Mouse (Mus musculus) MEL (cell line): ENCODE data around the gene Wdr37. TPM values are rescaled to one million over a fixed set of nuclear protein-coding genes. Genes with fewer than 3 reads are reported as not detected.

Experiments
- DNase-seq: peaks from one replicate; pipeline ENCODE4 v3.0.0; 2011; ENCODE audit warnings: low read depth, low spot score
- H3K27ac ChIP-seq: 2 replicates; pipeline ENCODE4 v1.5.1; 2012; ENCODE audit warnings: low read depth, mild to moderate bottlenecking, control low read depth, low read length, moderate library complexity; ENCODE audit not compliant: control insufficient read depth
- H3K27me3 ChIP-seq, 2 experiments: fragments of 150-350 bp in 1 of 2; sonication (generic) in 1 of 2; 2 replicates each; pipeline ENCODE4 v1.6.1; 2012; ENCODE audit warnings: low read length in 2 of 2, mild to moderate bottlenecking in 2 of 2, improper control_type of control experiment in 1 of 2, moderate library complexity in 1 of 2; ENCODE audit not compliant: insufficient read depth in 2 of 2, control insufficient read depth in 1 of 2
- H3K36me3 ChIP-seq, 2 experiments: 2 replicates each; pipeline ENCODE4 v1.6.1; 2012 to 2014; ENCODE audit warnings: low read length in 2 of 2, improper control_type of control experiment in 1 of 2, inconsistent platforms in 1 of 2, mild to moderate bottlenecking in 1 of 2; ENCODE audit not compliant: insufficient read depth in 2 of 2, control insufficient read depth in 1 of 2
- H3K4me1 ChIP-seq, 2 experiments: fragments of 150-350 bp in 1 of 2; sonication (generic) in 1 of 2; 2 replicates each; pipeline ENCODE4 v1.6.1; 2012; ENCODE audit warnings: low read length in 2 of 2, improper control_type of control experiment in 1 of 2, mild to moderate bottlenecking in 1 of 2; ENCODE audit not compliant: insufficient read depth in 2 of 2, control insufficient read depth in 1 of 2
- H3K4me3 ChIP-seq, 2 experiments: fragments of 150-350 bp in 1 of 2; sonication (generic) in 1 of 2; 2 replicates each; pipeline ENCODE4 v1.5.1; 2012; ENCODE audit warnings: low read depth in 2 of 2, low read length in 2 of 2, mild to moderate bottlenecking in 2 of 2, moderate library complexity in 2 of 2, control low read depth in 1 of 2, improper control_type of control experiment in 1 of 2; ENCODE audit not compliant: control insufficient read depth in 1 of 2, insufficient read depth in 1 of 2
- H3K79me2 ChIP-seq: 2 replicates; pipeline ENCODE4 v1.6.1; 2012; ENCODE audit warnings: mild to moderate bottlenecking, low read length, moderate library complexity; ENCODE audit not compliant: control insufficient read depth, poor library complexity, insufficient read depth
- H3K9ac ChIP-seq: 2 replicates; pipeline ENCODE4 v1.6.1; 2012; ENCODE audit warnings: low read depth, mild to moderate bottlenecking, control low read depth, low read length, moderate library complexity; ENCODE audit not compliant: control insufficient read depth, poor library complexity, severe bottlenecking
- H3K9me3 ChIP-seq: fragments of 150-350 bp; sonication (generic); replicated peaks from 2 replicates; pipeline ENCODE4 v1.6.1; 2012; ENCODE audit warnings: mild to moderate bottlenecking, low read length, improper control_type of control experiment, moderate library complexity; ENCODE audit not compliant: insufficient read depth
- BHLHE40 ChIP-seq: IDR thresholded peaks from 2 replicates; pipeline ENCODE4 v1.6.1; 2012; ENCODE audit warnings: low read depth, mild to moderate bottlenecking, inconsistent platforms, low read length, improper control_type of control experiment, borderline replicate concordance
- CHD1 ChIP-seq: IDR thresholded peaks from 2 replicates; pipeline ENCODE4 v1.6.1; 2012; ENCODE audit warnings: low read depth, mild to moderate bottlenecking, inconsistent platforms, low read length, improper control_type of control experiment
- CTCF ChIP-seq, 3 experiments: IDR thresholded peaks in 2 of 3; conservative IDR thresholded peaks in 1 of 3; 2 replicates each; pipeline ENCODE4 v1.5.1; 2011 to 2012; ENCODE audit warnings: low read length in 3 of 3, low read depth in 2 of 3, mild to moderate bottlenecking in 2 of 3, improper control_type of control experiment in 1 of 3, inconsistent platforms in 1 of 3, mixed read lengths in 1 of 3, moderate library complexity in 1 of 3; ENCODE audit not compliant: control insufficient read depth in 1 of 3, insufficient read depth in 1 of 3, poor library complexity in 1 of 3, severe bottlenecking in 1 of 3
- ELF1 ChIP-seq: IDR thresholded peaks from 2 replicates; pipeline ENCODE4 v1.6.1; 2014; ENCODE audit warnings: low read depth, mild to moderate bottlenecking, inconsistent platforms, low read length, improper control_type of control experiment, moderate library complexity
- EP300 ChIP-seq, 2 experiments: IDR thresholded peaks; 2 replicates each; pipeline ENCODE4 v1.6.1; 2011; ENCODE audit warnings: improper control_type of control experiment in 2 of 2, low read length in 2 of 2, low read depth in 1 of 2, mild to moderate bottlenecking in 1 of 2
- HCFC1 ChIP-seq: IDR thresholded peaks from 2 replicates; pipeline ENCODE4 v1.6.1; 2012; ENCODE audit warnings: low read depth, mild to moderate bottlenecking, inconsistent platforms, low read length, improper control_type of control experiment, moderate library complexity
- KAT2A ChIP-seq: conservative IDR thresholded peaks from 2 replicates; pipeline ENCODE4 v1.6.1; 2012; ENCODE audit warnings: low read depth, low read length, improper control_type of control experiment, inconsistent platforms
- MAFK ChIP-seq: IDR thresholded peaks from 2 replicates; pipeline ENCODE4 v1.6.1; 2011; ENCODE audit warnings: low read depth, mild to moderate bottlenecking, low read length, improper control_type of control experiment, borderline replicate concordance
- MAX ChIP-seq: IDR thresholded peaks from 2 replicates; pipeline ENCODE4 v1.6.1; 2011; ENCODE audit warnings: low read length, improper control_type of control experiment
- MAZ ChIP-seq: IDR thresholded peaks from 2 replicates; pipeline ENCODE4 v1.6.1; 2012; ENCODE audit warnings: low read depth, mild to moderate bottlenecking, inconsistent platforms, low read length, improper control_type of control experiment
- MXI1 ChIP-seq: IDR thresholded peaks from 2 replicates; pipeline ENCODE4 v1.6.1; 2011; ENCODE audit warnings: mild to moderate bottlenecking, low read depth, low read length, improper control_type of control experiment
- MYB ChIP-seq: IDR thresholded peaks from 2 replicates; pipeline ENCODE4 v1.6.1; 2011; ENCODE audit warnings: mild to moderate bottlenecking, low read depth, low read length, improper control_type of control experiment
- MYC ChIP-seq: IDR thresholded peaks from 2 replicates; pipeline ENCODE4 v1.6.1; 2011; ENCODE audit warnings: low read depth, mild to moderate bottlenecking, low read length, improper control_type of control experiment, moderate library complexity
- NELFE ChIP-seq: IDR thresholded peaks from 2 replicates; pipeline ENCODE4 v1.6.1; 2011; ENCODE audit warnings: low read depth, low read length, improper control_type of control experiment
- NRF1 ChIP-seq: IDR thresholded peaks from 2 replicates; pipeline ENCODE4 v1.6.1; 2014; ENCODE audit warnings: low read depth, mild to moderate bottlenecking, inconsistent platforms, low read length, improper control_type of control experiment, moderate library complexity; ENCODE audit not compliant: poor library complexity, insufficient read depth, severe bottlenecking
- POLR2A ChIP-seq, 2 experiments: IDR thresholded peaks; 2 replicates each; pipeline ENCODE4 v1.6.1; 2011 to 2012; ENCODE audit warnings: low read length in 2 of 2, mild to moderate bottlenecking in 2 of 2, control low read depth in 1 of 2, improper control_type of control experiment in 1 of 2, low read depth in 1 of 2, moderate library complexity in 1 of 2; ENCODE audit not compliant: control insufficient read depth in 1 of 2, insufficient read depth in 1 of 2, poor library complexity in 1 of 2
- RAD21 ChIP-seq: IDR thresholded peaks from 2 replicates; pipeline ENCODE4 v1.6.1; 2011; ENCODE audit warnings: mild to moderate bottlenecking, low read depth, low read length, improper control_type of control experiment
- RCOR1 ChIP-seq: IDR thresholded peaks from 2 replicates; pipeline ENCODE4 v1.6.1; 2012; ENCODE audit warnings: low read depth, mild to moderate bottlenecking, inconsistent platforms, low read length, improper control_type of control experiment
- SIN3A ChIP-seq: IDR thresholded peaks from 2 replicates; pipeline ENCODE4 v1.6.1; 2012; ENCODE audit warnings: low read length, improper control_type of control experiment, inconsistent platforms
- SMC3 ChIP-seq: IDR thresholded peaks from 2 replicates; pipeline ENCODE4 v1.6.1; 2011; ENCODE audit warnings: low read depth, low read length, improper control_type of control experiment
- TAL1 ChIP-seq: IDR thresholded peaks from 2 replicates; pipeline ENCODE4 v1.6.1; 2012; ENCODE audit warnings: mild to moderate bottlenecking, inconsistent platforms, low read length, moderate library complexity, mixed read lengths
- TBP ChIP-seq: IDR thresholded peaks from 2 replicates; pipeline ENCODE4 v1.8.0; 2011; ENCODE audit warnings: low read depth, low read length, improper control_type of control experiment
- TCF12 ChIP-seq: IDR thresholded peaks from 2 replicates; pipeline ENCODE4 v1.6.1; 2014; ENCODE audit warnings: low read depth, mild to moderate bottlenecking, inconsistent platforms, low read length, improper control_type of control experiment, moderate library complexity
- ZKSCAN1 ChIP-seq: IDR thresholded peaks from 2 replicates; pipeline ENCODE4 v1.6.1; 2012; ENCODE audit warnings: low read depth, mild to moderate bottlenecking, inconsistent platforms, low read length, improper control_type of control experiment, moderate library complexity
- ZMIZ1 ChIP-seq: IDR thresholded peaks from 2 replicates; pipeline ENCODE4 v1.6.1; 2012; ENCODE audit warnings: low read depth, mild to moderate bottlenecking, inconsistent platforms, low read length, improper control_type of control experiment, moderate library complexity
- ZNF384 ChIP-seq: IDR thresholded peaks from 2 replicates; pipeline ENCODE4 v1.6.1; 2012; ENCODE audit warnings: low read depth, mild to moderate bottlenecking, inconsistent platforms, low read length, improper control_type of control experiment
- polyA plus RNA-seq, 2 experiments: library from polyadenylated mRNA; stranded (reverse) in 1 of 2; unstranded in 1 of 2; fragments of >175 nt in 1 of 2; fragments of >200 nt in 1 of 2; gene quantifications; 2 replicates each; pipeline versions ENCODE4 v1.2.1 to v1.2.4; 2012; ENCODE audit warnings: low replicate concordance in 2 of 2, low read depth in 1 of 2; ENCODE audit not compliant: insufficient read length in 2 of 2, insufficient read depth in 1 of 2, missing spikeins in 1 of 2
- total RNA-seq: library from RNA; depleted of rRNA; stranded (reverse); fragments of 300-350 nt; gene quantifications from 2 replicates; pipeline ENCODE4 v1.2.3, GENCODE M21; 2012

Wdr37 gene
- total and polyA plus RNA-seq, 3 experiments = 8.6 to 14.7 TPM; not detected in 1

GRCm38 (mm10) chr13:8873776-8874175 is 2.1 kb upstream of the Wdr37 start (continued):
- TF ChIP-seq NRF1 = no peak
- TF ChIP-seq RCOR1 = no peak
- TF ChIP-seq, all 39 proteins: peak for 0

- Histone ChIP-seq H3K79me2 (peaks cover 28% of the 10 kb centered on the region), H3K36me3 (peaks cover 1 to 9% of the 10 kb centered on the region in 2 experiments; a peak in 3 of 4 replicates), H3K9ac (peak overlapping the region; percentile 82), H3K27ac (peak overlapping the region; percentile 93), H3K27me3 (no peaks in the 10 kb centered on the region), H3K4me1 (peaks cover 0 to 2% of the 10 kb centered on the region in 2 experiments; a peak in 1 of 4 replicates), H3K4me3 (peak overlapping the region; percentile 74 to 85), H3K9me3 (no peaks in the 10 kb centered on the region)
- DNase-seq = peak; percentile 93
- TF ChIP-seq MAX (0 out of 2 replicates have a peak, but pooled peaks have one; percentile 6), MAFK (peak; percentile 25; the same call in 1 of the 2 replicates), EP300 (IDR thresholded peaks at IDR 0.05; ENCODE audit: low read depth in 1 of 2, low read length in 2 of 2) (peak in 1 of 2 experiments; percentile 38; a peak in 1 of 4 replicates), MYC (peak; percentile 40; the same call in 1 of the 2 replicates), ZNF384 (peak; percentile 100), ELF1 (peak; percentile 91), RAD21 (no peak), ZMIZ1 (peak; percentile 79; the same call in 1 of the 2 replicates), TBP (peak; percentile 67; the same call in 1 of the 2 replicates), NELFE (peak; percentile 90), MYB (peak; percentile 94), HCFC1 (peak; percentile 87), BHLHE40 (no peak), POLR2A (IDR thresholded peaks at IDR 0.05; ENCODE audit: control insufficient read depth in 1 of 2, insufficient read depth in 1 of 2, low read depth in 1 of 2, low read length in 2 of 2, poor library complexity in 1 of 2) (peak in 1 of 2 experiments; percentile 85; a peak in 2 of 4 replicates), MXI1 (no peak; the same call in 1 of the 2 replicates), CHD1 (0 out of 2 replicates have a peak, but pooled peaks have one; percentile 53), MAZ (0 out of 2 replicates have a peak, but pooled peaks have one; percentile 36), KAT2A (no peak; the same call in 1 of the 2 replicates), SIN3A (peak; percentile 64), CTCF (IDR thresholded peaks at IDR 0.05 in 2 of 3, conservative IDR thresholded peaks at IDR 0.05 in 1 of 3; ENCODE audit: control insufficient read depth in 1 of 3, insufficient read depth in 1 of 3, low read depth in 2 of 3, low read length in 3 of 3, poor library complexity in 1 of 3, severe bottlenecking in 1 of 3) (peak; percentile 76 to 98 (median 84)), TCF12 (peak; percentile 61), SMC3 (peak; percentile 38), ZKSCAN1 (peak; percentile 59; the same call in 1 of the 2 replicates), TAL1 (no peak)
Observed at GRCm38 (mm10) chr13:8870510-8871313, 997 bp downstream of the Wdr37 start.
